Mouse (Mus musculus) left cerebral cortex, postnatal 14 days (tissue): ENCODE data around the gene Spata5. TPM values are rescaled to one million over a fixed set of nuclear protein-coding genes. Genes with fewer than 3 reads are reported as not detected.

Experiments used
- DNase-seq, 2 experiments: peaks; one replicate each; pipeline ENCODE4 v3.0.0; 2021 to 2022; ENCODE audit warnings: low spot score in 2 of 2, mixed read lengths in 1 of 2
- intact Hi-C: fragments of 180-260 bp; cut with DNase I; formaldehyde crosslinking; loops from one replicate; pipeline ENCODE4 v1.15.1; 2025
- long read RNA-seq, 2 experiments: library from polyadenylated mRNA; stranded (forward); transcript quantifications; one replicate each; pipeline ENCODE4 v2.0.0; 2021
- total RNA-seq, 2 experiments: library from RNA; stranded (reverse); gene quantifications; 2 replicates each; pipeline ENCODE4 v1.2.3; 2021

The Spata5 gene
- total RNA-seq = 10 to 100 TPM; 18.8 to 24.4 TPM
- long read RNA-seq, experiment 1, partial matches to known transcripts = 0 of 9 reads
- long read RNA-seq, experiment 1, other reads (novel, unspliced or antisense) = 3 of 9 reads
- long read RNA-seq, experiment 2, transcript Spata5-209 (17 exons, 2,916 nt) = major isoform, 5 of 8 reads
- long read RNA-seq, experiment 2, partial matches to known transcripts = 0 of 8 reads
- long read RNA-seq, experiment 2, other reads (novel, unspliced or antisense) = 1 of 8 reads

GRCm38 (mm10) chr3:37419458-37419991, at the start of gene Spata5:
Gene Spata5 (plus strand): TSS chr3:37419896.
- intact Hi-C loops = loop anchor here (5.0 kb wide), 2 partner anchors 77 to 107 kb away; partner anchors contain the start of genes Bbs12 and Cetn4
- peak; percentile 95 to 98 for DNase-seq

DNA sequence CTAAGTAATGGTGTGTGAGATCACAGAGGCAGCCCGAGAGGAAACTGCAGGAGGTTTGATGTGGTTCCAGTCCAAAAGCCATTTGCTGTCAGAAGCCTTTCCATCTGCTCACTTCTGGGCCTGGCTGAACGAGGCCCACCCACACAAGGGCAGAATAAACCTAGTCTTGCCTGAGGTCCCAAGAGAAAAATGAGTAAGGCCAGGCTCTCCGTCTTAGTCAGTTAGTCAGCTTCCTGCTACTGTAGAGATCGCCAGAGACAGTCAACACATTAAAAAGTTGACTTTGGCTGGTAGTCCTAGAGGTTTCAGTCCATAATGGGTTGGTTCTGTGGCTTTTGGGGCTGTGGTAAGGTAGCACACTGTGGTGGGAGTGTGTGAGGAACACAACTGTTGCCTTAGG, 49.3 kb upstream of the Spata5 start:
- intact Hi-C loops = no loop called here

GRCm38 (mm10) chr3:37373712-37374111, 46.0 kb upstream of the Spata5 start:
- no peak for DNase-seq

More for the DNA sequence above, 49.3 kb upstream of the Spata5 start:
- no peak for DNase-seq

DNA sequence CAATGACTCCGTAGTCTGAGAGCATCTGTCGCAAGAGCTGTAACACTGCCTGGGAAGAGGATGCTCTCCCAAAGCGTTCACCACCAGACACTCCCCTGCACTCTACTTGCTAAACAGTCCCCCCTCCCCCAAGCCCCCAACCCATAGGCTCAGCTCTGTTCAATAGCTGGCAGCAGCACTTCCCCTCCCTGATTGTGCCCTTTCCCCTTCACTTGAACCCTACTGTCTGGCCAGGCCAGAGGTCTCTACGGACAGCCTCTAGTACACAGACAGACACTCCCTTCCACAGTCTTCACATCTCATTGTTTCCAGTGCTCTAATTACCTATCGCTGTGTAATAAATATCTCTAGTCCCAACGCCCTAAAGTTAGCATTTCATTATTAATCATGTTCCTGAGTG, 41.8 kb upstream of the Spata5 start:
- DNase-seq = no peak
- intact Hi-C loops = no loop called here

More at GRCm38 (mm10) chr3:37373712-37374111, 46.0 kb upstream of the Spata5 start:
- intact Hi-C loops = no loop called here

- no peak for DNase-seq
- intact Hi-C loops = no loop called here
These were observed 41.3 kb upstream of the Spata5 start for GRCm38 (mm10) chr3:37378412-37378811.

- DNase-seq = no peak
- intact Hi-C loops = no loop called here
These were observed 40.5 kb upstream of the Spata5 start for GRCm38 (mm10) chr3:37379201-37379600.

- intact Hi-C loops = no loop called here
- DNase-seq = peak; percentile 6 to 9
These were observed 39.5 kb upstream of the Spata5 start for GRCm38 (mm10) chr3:37379930-37380881.

- DNase-seq = no peak
- intact Hi-C loops = no loop called here
These were observed 38.2 kb upstream of the Spata5 start for GRCm38 (mm10) chr3:37381457-37381856.

- no peak for DNase-seq
- intact Hi-C loops = no loop called here
These were observed 36.5 kb upstream of the Spata5 start for GRCm38 (mm10) chr3:37383096-37383765.

GRCm38 (mm10) chr3:37387310-37387709, 32.4 kb upstream of the Spata5 start:
- intact Hi-C loops = no loop called here
- no peak for DNase-seq

- DNase-seq = no peak
- intact Hi-C loops = no loop called here
These were observed 22.6 kb upstream of the Spata5 start for GRCm38 (mm10) chr3:37396930-37397608.

DNA sequence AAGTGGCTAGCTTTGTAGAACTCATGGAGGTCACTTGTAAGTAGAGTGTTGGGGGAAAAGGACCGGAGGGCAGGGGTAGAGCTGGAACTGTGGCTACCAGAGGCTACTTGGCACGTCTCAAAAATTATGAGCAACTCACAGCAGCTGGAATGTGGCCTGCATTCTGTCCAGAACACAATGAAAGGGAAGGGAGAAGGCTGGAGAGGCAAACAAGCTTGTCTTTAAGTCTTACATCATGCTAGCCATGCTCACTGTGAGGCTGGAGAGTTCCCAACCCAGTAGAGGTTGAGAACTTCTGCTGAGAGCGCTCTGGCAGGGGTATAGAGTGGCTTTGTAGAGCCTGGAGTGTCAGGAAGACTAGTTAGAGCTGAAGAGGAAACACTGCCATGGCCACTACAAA, 22.1 kb upstream of the Spata5 start:
- intact Hi-C loops = no loop called here
- DNase-seq = no peak

DNA sequence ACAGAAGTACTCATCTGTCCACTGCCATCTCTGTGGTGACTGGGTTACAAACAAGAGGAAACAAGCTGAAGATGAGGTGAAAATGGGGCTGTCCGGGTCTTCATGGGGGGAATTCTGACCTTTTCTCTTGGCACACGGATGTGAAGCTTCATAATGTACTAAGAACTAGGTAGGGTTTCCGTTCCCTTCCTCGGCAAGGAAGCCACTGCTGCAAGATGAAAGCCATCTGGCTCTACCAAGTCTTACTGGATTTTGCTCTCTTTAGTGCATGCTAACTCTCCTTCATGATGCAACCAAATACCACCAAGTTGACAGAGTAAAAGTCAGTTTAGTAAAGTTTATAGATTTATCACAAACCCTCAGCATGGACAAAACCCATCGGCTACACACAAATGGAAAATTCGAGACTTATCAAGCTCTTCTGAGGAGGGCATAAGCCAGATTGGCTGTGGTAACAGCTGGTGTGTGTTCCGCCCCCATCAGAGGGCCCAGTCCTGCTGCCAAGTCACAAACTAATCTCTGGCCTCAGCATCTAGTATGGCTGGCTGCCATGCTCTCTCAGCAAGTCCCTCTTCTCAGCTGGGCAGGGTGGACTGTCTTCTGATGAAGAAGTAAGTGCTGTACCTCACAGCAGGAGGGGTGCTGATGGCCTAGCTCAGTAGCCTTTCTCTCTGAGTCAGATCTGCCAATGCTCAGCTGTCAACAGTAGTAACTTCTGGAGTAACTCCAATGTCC, 20.9 kb upstream of the Spata5 start:
- DNase-seq = no peak
- intact Hi-C loops = no loop called here

DNA sequence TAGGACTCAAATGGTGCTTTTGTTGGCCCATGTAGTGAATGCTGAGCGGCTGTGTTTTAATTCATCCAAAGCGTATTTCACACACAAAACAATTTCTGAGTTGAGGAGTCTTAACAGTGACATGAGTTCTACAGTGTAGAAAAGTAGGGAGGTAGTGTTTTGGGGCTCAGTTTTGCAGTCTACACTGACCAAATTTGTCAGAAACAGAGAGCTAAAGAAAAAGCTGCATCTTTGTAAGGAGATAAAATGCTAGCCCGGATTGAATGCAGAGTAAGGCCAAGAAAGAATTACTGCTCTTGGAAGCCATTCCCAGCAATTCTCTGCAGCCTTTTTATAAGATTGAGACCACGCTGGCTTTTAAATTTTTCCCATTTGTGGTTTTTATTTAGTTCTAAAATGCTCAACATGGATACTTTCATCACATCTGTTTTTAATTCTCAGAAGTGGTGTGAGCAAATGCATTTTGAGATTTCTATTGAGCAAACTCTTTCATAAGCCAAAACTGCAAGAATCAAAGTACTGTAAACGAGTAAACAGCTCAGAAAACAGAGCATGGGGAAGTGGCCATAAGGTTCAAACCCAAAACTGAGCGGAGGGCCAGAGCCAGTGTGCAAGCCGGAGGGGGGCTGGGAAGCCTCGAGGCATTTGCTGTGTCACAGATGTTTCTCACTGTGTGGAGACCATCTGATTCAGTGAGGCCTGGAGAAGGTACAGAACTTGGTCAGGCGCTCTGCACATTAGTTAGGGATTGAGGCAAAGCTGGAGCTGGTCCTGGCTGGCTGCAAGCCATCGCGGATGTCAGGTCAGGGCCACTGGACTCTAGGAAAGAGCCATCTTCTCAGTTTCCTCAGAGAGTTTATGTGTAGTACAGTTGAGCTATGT, 17.7 kb upstream of the Spata5 start:
- intact Hi-C loops = no loop called here

DNA sequence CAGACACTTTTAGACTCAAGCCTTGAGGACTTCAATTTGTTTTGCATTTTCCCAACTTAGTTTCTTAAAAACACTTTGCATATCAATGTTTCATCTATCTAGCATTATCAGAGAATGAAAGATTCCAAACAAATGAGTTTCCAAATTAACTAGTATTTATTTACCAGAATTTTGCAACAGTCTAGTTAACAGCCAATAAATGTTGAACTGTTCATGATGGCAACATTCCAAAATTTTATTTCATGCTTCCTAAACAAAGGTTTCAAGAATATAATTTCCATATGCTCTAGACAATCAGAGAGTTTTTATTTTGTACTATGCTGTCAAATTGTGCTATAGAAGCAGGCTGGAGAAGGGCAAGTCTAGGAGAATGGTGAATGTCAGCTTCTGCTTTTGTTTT, 12.1 kb upstream of the Spata5 start:
- intact Hi-C loops = no loop called here
- DNase-seq = no peak

More for the DNA sequence above, 17.7 kb upstream of the Spata5 start:
- DNase-seq = no peak

DNA sequence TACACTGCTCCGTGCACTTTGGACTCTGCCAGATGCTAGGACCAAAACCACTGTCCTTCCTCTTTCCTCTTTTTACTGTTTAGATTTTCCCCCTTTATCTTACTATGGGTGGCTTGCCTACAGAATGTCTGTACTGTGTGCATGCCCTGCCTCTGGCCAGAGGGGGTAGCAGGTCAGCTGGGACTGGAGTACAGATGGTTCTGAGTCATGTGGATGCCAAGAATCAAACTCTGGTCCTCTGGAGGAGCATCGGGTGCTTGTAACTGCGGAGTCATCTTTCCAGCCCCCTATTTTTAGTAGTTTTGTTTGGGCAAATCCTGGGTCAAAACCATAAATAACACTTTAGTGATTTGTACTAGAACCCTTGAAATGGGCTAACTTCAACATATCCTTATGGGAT, 6.2 kb upstream of the Spata5 start:
- DNase-seq = no peak
- intact Hi-C loops = loop anchor here (5.0 kb wide), 1 partner anchor 91 kb away; no protein-coding TSS in a partner anchor

GRCm38 (mm10) chr3:37414413-37414960, 5.2 kb upstream of the Spata5 start:
- peak; percentile 87 to 91 for DNase-seq
- intact Hi-C loops = loop anchor here (2.0 to 5.0 kb wide), 2 partner anchors 92 to 196 kb away; no protein-coding TSS in a partner anchor
